Mouse (Mus musculus): ENCODE data around the gene Dyrk1a. TPM values are rescaled to one million over a fixed set of nuclear protein-coding genes. Genes with fewer than 3 reads are reported as not detected.

The Dyrk1a gene
- polyA plus RNA-seq, 1 experiment from 2014 or later, result 3.9 TPM

DNA sequence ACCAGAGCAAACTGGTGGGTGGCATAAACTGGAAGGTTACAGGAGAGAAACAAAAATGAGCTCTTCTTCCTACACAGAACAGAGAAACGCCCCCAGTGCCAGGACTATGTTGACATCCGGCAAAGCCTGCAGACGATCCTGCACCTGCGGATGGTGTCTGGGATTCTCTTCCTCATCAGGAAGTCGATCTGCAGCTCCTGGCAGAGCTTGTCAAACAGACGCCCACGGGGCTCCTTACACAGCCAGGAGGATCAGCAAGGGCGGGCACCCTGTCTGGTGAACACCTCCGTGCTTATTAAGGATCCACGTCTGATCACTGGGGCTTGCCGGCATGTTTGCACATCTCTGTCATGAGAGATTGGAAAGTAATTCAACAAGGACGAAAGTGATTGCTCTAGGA is 161.2 kb downstream of the Dyrk1a start:
- no peak for TF ChIP-seq EP300 (IDR thresholded peaks at IDR 0.05; ENCODE audit: low read depth)
- no peak for TF ChIP-seq CTCF (IDR thresholded peaks at IDR 0.05; ENCODE audit: low read depth)
- no peaks in the 10 kb centered on the region for H3K4me1 ChIP-seq (ENCODE audit: insufficient read depth)
- H3K4me3 ChIP-seq (ENCODE audit: low read depth, low read length), result no peak overlapping the region
- no peak for ATAC-seq
- H3K36me3 ChIP-seq (replicated peaks; ENCODE audit: insufficient read depth, low read length), result no peaks in the 10 kb centered on the region
- WGBS (ENCODE audit: insufficient replicate concordance), result 62% methylated on average over 12 of the region's 12 CpGs
- no peak overlapping the region for H3K9ac ChIP-seq (replicated peaks)
- no peak overlapping the region for H3K27ac ChIP-seq (ENCODE audit: low read depth)
- no peak overlapping the region for H3K4me2 ChIP-seq (ENCODE audit: low read depth, low read length)
- no peak for DNase-seq
- no peaks in the 10 kb centered on the region for H3K27me3 ChIP-seq (ENCODE audit: insufficient read depth, low read length)
- no peaks in the 10 kb centered on the region for H3K9me3 ChIP-seq (ENCODE audit: low read length)

DNA sequence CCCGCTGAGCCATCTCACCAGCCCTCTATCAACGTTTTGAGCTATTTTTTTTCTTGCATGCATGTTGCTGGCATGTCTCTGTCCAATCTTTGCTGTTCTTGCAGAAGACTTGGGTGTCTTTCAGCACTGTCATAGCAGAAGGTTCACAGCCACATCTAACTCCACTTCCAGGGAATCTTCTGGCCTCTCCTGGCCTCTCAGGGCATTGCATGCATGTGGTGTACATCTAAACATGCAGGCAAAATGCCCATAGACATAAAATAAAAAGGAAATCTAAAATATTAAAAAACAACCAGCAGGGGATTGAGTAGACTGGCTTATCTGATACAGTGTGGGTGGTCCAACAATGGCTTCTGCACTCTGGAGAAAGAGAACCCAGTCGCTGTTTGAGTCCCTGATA is 165.7 kb downstream of the Dyrk1a start:
- no peak overlapping the region for H3K9ac ChIP-seq (replicated peaks)
- H3K36me3 ChIP-seq (replicated peaks; ENCODE audit: insufficient read depth, low read length), result no peaks in the 10 kb centered on the region
- H3K4me3 ChIP-seq (ENCODE audit: low read depth, low read length), result no peak overlapping the region
- H3K27ac ChIP-seq (ENCODE audit: low read depth), result no peak overlapping the region
- no peaks in the 10 kb centered on the region for H3K9me3 ChIP-seq (ENCODE audit: low read length)
- H3K4me2 ChIP-seq (ENCODE audit: low read depth, low read length), result no peak overlapping the region
- no peak for DNase-seq
- 48% methylated on average over 3 of the region's 3 CpGs for WGBS (ENCODE audit: insufficient replicate concordance)
- H3K27me3 ChIP-seq (ENCODE audit: insufficient read depth, low read length), result no peaks in the 10 kb centered on the region
- no peak for ATAC-seq
- H3K4me1 ChIP-seq (ENCODE audit: insufficient read depth), result no peaks in the 10 kb centered on the region
- 0 out of 2 replicates have a peak, but pooled peaks have one; percentile 7 for TF ChIP-seq CTCF (IDR thresholded peaks at IDR 0.05; ENCODE audit: low read depth)
- no peak for TF ChIP-seq EP300 (IDR thresholded peaks at IDR 0.05; ENCODE audit: low read depth)

DNA sequence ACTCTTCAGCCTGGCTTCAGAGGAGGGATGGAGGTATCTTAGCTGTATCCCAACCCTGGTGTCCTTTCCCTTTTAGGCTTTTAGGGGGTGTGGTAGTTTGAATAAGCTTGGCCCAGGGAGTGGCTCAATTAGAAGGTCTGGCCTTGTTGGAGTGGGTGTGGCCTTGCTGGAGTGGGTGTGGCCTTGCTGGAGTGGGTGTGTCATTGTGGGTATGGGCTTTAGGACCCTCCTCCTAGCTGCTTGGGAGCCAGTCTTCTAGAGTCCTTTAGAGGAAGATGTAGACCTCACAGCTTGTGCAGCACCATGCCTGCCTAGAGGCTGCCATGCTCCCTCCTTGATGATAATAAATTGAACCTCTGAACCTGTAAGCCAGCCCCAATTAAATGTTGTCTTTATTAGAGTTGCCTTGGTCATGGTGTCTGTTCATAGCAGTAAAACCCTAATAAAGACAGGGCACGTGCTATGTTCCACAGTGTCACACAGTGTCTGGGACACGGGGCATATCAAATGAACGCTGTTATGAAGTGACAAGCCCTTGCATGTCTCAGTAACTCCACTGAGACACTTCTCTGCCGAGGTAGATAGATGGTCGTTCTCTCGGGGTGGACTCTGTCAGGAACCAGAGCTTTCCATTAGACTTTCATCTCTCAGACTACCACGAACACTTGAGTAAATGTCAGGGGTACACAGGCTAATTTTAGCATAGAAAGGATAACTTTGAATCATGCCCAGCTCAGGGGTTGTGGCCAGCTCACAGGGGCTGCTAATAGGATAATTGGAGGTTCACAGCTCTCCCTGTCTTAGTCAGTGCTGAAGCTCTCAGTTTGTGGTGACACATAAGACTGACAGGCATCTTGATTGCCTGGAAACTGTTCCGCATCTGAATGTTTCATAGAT is 166.9 kb downstream of the Dyrk1a start:
- Histone ChIP-seq H3K27me3 (ENCODE audit: insufficient read depth, low read length) (no peaks in the 10 kb centered on the region), H3K9me3 (ENCODE audit: low read length) (no peaks in the 10 kb centered on the region), H3K4me1 (ENCODE audit: insufficient read depth) (no peaks in the 10 kb centered on the region), H3K36me3 (replicated peaks; ENCODE audit: insufficient read depth, low read length) (no peaks in the 10 kb centered on the region), H3K4me2 (ENCODE audit: low read depth, low read length) (no peak overlapping the region), H3K4me3 (ENCODE audit: low read depth, low read length) (no peak overlapping the region), H3K9ac (replicated peaks) (no peak overlapping the region), H3K27ac (ENCODE audit: low read depth) (no peak overlapping the region)
- DNase-seq (no peak), ATAC-seq (no peak)
- 75% methylated on average over 8 of the region's 8 CpGs for WGBS (ENCODE audit: insufficient replicate concordance)
- TF ChIP-seq CTCF (IDR thresholded peaks at IDR 0.05; ENCODE audit: low read depth) (no peak), EP300 (IDR thresholded peaks at IDR 0.05; ENCODE audit: low read depth) (no peak)

DNA sequence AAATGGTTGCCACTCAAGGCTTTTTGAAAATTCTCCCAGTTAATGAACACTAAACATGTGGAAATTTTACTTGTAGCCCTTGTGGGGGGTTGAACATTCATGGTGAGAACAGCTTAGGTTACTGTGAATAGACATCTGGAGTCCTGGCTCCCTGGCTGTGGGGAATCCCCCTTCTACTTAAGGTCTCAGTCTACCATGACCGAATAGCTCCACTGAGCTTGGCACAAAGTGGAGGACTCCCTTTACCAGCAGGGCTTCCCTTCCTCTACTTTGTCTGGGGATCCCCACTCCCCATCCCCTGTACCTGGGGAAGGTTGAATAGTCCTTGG is 167.5 kb downstream of the Dyrk1a start:
- no peak overlapping the region for H3K4me3 ChIP-seq (ENCODE audit: low read depth, low read length)
- no peaks in the 10 kb centered on the region for H3K27me3 ChIP-seq (ENCODE audit: insufficient read depth, low read length)
- H3K27ac ChIP-seq (ENCODE audit: low read depth), result no peak overlapping the region
- H3K4me2 ChIP-seq (ENCODE audit: low read depth, low read length), result no peak overlapping the region
- H3K4me1 ChIP-seq (ENCODE audit: insufficient read depth), result no peaks in the 10 kb centered on the region
- 94% methylated on average over 1 of the region's 1 CpGs for WGBS (ENCODE audit: insufficient replicate concordance)
- DNase-seq, result no peak
- H3K9me3 ChIP-seq (ENCODE audit: low read length), result no peaks in the 10 kb centered on the region
- H3K9ac ChIP-seq (replicated peaks), result no peak overlapping the region
- no peaks in the 10 kb centered on the region for H3K36me3 ChIP-seq (replicated peaks; ENCODE audit: insufficient read depth, low read length)
- TF ChIP-seq CTCF (IDR thresholded peaks at IDR 0.05; ENCODE audit: low read depth) (no peak), EP300 (IDR thresholded peaks at IDR 0.05; ENCODE audit: low read depth) (no peak)
- ATAC-seq, result no peak

DNA sequence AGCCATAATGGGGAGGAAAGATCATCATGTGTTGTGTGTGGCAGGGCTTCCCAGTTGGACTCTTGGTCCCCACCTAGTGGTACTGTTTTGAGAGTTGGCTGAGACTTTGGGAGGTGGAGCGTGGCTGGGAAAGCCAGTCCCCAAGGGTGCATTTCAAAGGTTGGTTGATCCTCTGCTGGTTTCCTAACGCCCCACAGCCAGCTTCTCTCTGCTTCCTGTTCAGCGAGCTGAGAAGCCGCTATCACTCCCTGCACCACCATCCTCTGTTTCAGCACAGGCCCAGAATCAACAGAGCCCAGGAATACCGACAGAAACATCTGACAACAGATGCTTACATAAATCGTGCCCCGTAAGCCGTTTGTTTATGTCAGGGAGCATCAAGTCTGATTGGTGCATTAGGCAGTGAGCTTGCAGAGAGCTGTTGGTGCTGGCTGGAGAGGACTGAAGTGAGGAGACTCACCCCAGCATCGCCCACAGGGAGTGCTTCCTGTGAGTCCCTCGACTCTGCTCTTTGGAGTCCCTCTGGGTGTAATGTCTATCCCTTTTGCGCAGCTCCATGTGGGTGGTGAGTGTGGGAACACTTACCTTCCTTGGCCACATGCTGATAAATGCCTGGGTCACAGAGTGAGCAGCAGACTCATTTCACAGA is 174.2 kb downstream of the Dyrk1a start:
- 6% methylated on average over 11 of the region's 11 CpGs for WGBS (ENCODE audit: insufficient replicate concordance)
- no peaks in the 10 kb centered on the region; the same call in 1 of the 2 replicates for H3K4me1 ChIP-seq (ENCODE audit: insufficient read depth)
- TF ChIP-seq EP300 (IDR thresholded peaks at IDR 0.05; ENCODE audit: low read depth) (no peak), CTCF (IDR thresholded peaks at IDR 0.05; ENCODE audit: low read depth) (peak; percentile 60)

DNA sequence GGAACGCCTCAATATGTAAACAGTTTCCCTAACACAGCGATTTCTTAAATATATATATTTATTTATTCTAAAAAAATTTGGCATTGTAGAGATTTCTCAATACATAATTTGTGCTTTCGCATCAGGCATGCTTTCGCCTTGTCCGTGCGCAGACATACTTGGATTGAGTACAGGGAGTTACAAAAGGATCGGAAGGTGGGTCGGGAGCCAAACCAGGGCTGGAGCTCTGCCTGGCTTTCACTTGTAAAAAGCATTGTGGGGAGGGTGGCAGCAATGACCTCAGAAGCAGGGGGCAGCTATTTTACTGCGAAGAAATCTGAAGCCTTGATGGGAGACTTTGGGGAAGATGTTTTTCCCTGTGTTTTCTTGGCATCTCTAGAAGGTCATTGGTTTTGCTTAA is 175.2 kb downstream of the Dyrk1a start:
- WGBS (ENCODE audit: insufficient replicate concordance), result 86% methylated on average over 9 of the region's 9 CpGs
- ATAC-seq (no peak), DNase-seq (no peak)

More for the DNA sequence above, 174.2 kb downstream of the Dyrk1a start:
- no peak overlapping the region; the same call in 1 of the 2 replicates for H3K9ac ChIP-seq (replicated peaks)
- H3K27me3 ChIP-seq (ENCODE audit: insufficient read depth, low read length), result no peaks in the 10 kb centered on the region
- H3K36me3 ChIP-seq (replicated peaks; ENCODE audit: insufficient read depth, low read length), result no peaks in the 10 kb centered on the region
- H3K9me3 ChIP-seq (ENCODE audit: low read length), result no peaks in the 10 kb centered on the region
- peak; percentile 50 for DNase-seq
- peak; percentile 62 for ATAC-seq
- peak overlapping the region; percentile 56 for H3K4me2 ChIP-seq (ENCODE audit: low read depth, low read length)
- no peak overlapping the region for H3K27ac ChIP-seq (ENCODE audit: low read depth)
- no peak overlapping the region for H3K4me3 ChIP-seq (ENCODE audit: low read depth, low read length)

More for the DNA sequence above, 175.2 kb downstream of the Dyrk1a start:
- H3K36me3 ChIP-seq (replicated peaks; ENCODE audit: insufficient read depth, low read length), result no peaks in the 10 kb centered on the region
- no peaks in the 10 kb centered on the region; the same call in 1 of the 2 replicates for H3K4me1 ChIP-seq (ENCODE audit: insufficient read depth)
- H3K9ac ChIP-seq (replicated peaks), result no peak overlapping the region
- no peaks in the 10 kb centered on the region for H3K9me3 ChIP-seq (ENCODE audit: low read length)
- no peak overlapping the region for H3K4me3 ChIP-seq (ENCODE audit: low read depth, low read length)
- H3K27ac ChIP-seq (ENCODE audit: low read depth), result no peak overlapping the region
- no peak for TF ChIP-seq EP300 (IDR thresholded peaks at IDR 0.05; ENCODE audit: low read depth)
- no peak for TF ChIP-seq CTCF (IDR thresholded peaks at IDR 0.05; ENCODE audit: low read depth)
- no peak overlapping the region for H3K4me2 ChIP-seq (ENCODE audit: low read depth, low read length)
- no peaks in the 10 kb centered on the region for H3K27me3 ChIP-seq (ENCODE audit: insufficient read depth, low read length)

Other genes starting within 250 kb of the Dyrk1a start
- gene Ripply3, start 241.6 kb upstream of the Dyrk1a start, polyA plus RNA-seq (2015; fragmentation: Nextera tagmentation; extraction: Ambion mirVana), result 1.4 and 2.1 TPM in 2 replicates
- 16.1 and 17.4 TPM in 2 replicates for gene Ttc3, start 199.4 kb upstream of the Dyrk1a start, polyA plus RNA-seq (2015; fragmentation: Nextera tagmentation; extraction: Ambion mirVana)
- gene Pigp, start 198.2 kb upstream of the Dyrk1a start, polyA plus RNA-seq (2015; fragmentation: Nextera tagmentation; extraction: Ambion mirVana), result 84.6 and 95.6 TPM in 2 replicates
- 16.0 and 16.4 TPM in 2 replicates for gene Vps26c, start 43.2 kb upstream of the Dyrk1a start, polyA plus RNA-seq (2015; fragmentation: Nextera tagmentation; extraction: Ambion mirVana)